Mouse (Mus musculus) yolk sac, embryonic 10.5 days (tissue): ENCODE results near the gene Lrrc26.
"Not testable (repeated sequence)": the region's sequence is repeated elsewhere in the genome, so short reads cannot be mapped to it uniquely, and the experiment has no call there.

Experiments used
- DNase-seq: peaks from one replicate; pipeline ENCODE4 v3.0.0-alpha.2; 2017; ENCODE audit warnings: low spot score

Gene Lrrc26

GRCm38 (mm10) chr2:25289651-25290050 is at the start of gene Lrrc26:
Gene Lrrc26 (plus strand): TSS chr2:25289915.
- no peak for DNase-seq

GRCm38 (mm10) chr2:25240310-25240709 is 49.4 kb upstream of the Lrrc26 start:
- DNase-seq: no peak

- DNase-seq: peak; percentile 89
These were observed 48.8 kb upstream of the Lrrc26 start for GRCm38 (mm10) chr2:25240723-25241437.

- no peak for DNase-seq
These were observed 48.3 kb upstream of the Lrrc26 start for GRCm38 (mm10) chr2:25241438-25241775.

GRCm38 (mm10) chr2:25242101-25242506 is 47.6 kb upstream of the Lrrc26 start, which contains the start of the genes Rnf208 and Cysrt1:
Gene Rnf208 (plus strand): TSS chr2:25242255.
Gene Cysrt1 (minus strand): TSS chr2:25242452.
- no peak for DNase-seq

- DNase-seq: no peak
These were observed 46.4 kb upstream of the Lrrc26 start for GRCm38 (mm10) chr2:25243342-25243741.

- DNase-seq: no peak
These were observed 45.6 kb upstream of the Lrrc26 start for GRCm38 (mm10) chr2:25244144-25244543.

GRCm38 (mm10) chr2:25246183-25247072 is 43.3 kb upstream of the Lrrc26 start, which contains the start of gene AL732309.1:
Gene AL732309.1 (minus strand): TSS chr2:25246863.
- DNase-seq: no peak

- no peak for DNase-seq
These were observed 37.4 kb upstream of the Lrrc26 start for GRCm38 (mm10) chr2:25252331-25252730.

- DNase-seq: peak; percentile 92
These were observed 34.4 kb upstream of the Lrrc26 start, which contains the start of gene Tmem203 for GRCm38 (mm10) chr2:25255284-25255779. Gene Tmem203 (plus strand): TSS chr2:25255439.

- DNase-seq: not testable (repeated sequence)
These were observed 33.1 kb upstream of the Lrrc26 start for GRCm38 (mm10) chr2:25256443-25257109.

GRCm38 (mm10) chr2:25257250-25257649 is 32.5 kb upstream of the Lrrc26 start:
- not testable (repeated sequence) for DNase-seq

- DNase-seq: no peak
These were observed 30.8 kb upstream of the Lrrc26 start for GRCm38 (mm10) chr2:25258887-25259286.

GRCm38 (mm10) chr2:25261870-25262269 is 27.8 kb upstream of the Lrrc26 start:
- DNase-seq: peak; percentile 49

- peak; percentile 94 for DNase-seq
These were observed 27.4 kb upstream of the Lrrc26 start, which contains the start of gene Tprn for GRCm38 (mm10) chr2:25262291-25262767. Gene Tprn (plus strand): TSS chr2:25262618.

- DNase-seq: no peak
These were observed 26.7 kb upstream of the Lrrc26 start for GRCm38 (mm10) chr2:25262795-25263622.

- DNase-seq: no peak
These were observed 26.0 kb upstream of the Lrrc26 start for GRCm38 (mm10) chr2:25263623-25264285.

GRCm38 (mm10) chr2:25264286-25264660 is 25.4 kb upstream of the Lrrc26 start:
- DNase-seq: no peak

GRCm38 (mm10) chr2:25264851-25265250 is 24.9 kb upstream of the Lrrc26 start:
- no peak for DNase-seq

- no peak for DNase-seq
These were observed 23.6 kb upstream of the Lrrc26 start for GRCm38 (mm10) chr2:25265897-25266656.
